Mouse (Mus musculus) skeletal muscle tissue, adult 2 months (tissue): Measurements from ENCODE around the gene Snx29.

Experiments used
- DNase-seq: peaks from one replicate; pipeline ENCODE4 v3.0.0-alpha.2; 2012; ENCODE audit warnings: low read depth, low spot score

Snx29 gene

GRCm38 (mm10) chr16:11776528-11776927, 453.8 kb downstream of the Snx29 start:
- DNase-seq: no peak

DNA sequence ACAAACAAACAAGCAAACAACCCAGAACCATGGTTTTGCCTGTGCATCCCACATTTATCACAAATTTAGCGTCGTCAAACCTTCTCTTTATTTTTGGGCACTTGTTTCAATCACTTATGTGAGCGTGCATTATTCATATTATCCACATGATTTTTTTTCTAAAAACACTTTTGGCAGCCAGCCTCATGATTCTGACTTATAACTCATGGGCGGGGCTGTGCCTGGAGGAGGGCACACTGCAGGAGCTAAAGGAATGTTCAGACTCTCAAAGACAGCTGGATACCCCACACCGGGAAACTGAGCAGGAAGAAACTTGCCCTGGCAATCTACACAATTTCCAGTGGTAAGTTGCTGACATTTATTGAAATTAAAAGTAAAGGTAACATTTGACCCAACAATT, 455.5 kb downstream of the Snx29 start:
- no peak for DNase-seq

DNA sequence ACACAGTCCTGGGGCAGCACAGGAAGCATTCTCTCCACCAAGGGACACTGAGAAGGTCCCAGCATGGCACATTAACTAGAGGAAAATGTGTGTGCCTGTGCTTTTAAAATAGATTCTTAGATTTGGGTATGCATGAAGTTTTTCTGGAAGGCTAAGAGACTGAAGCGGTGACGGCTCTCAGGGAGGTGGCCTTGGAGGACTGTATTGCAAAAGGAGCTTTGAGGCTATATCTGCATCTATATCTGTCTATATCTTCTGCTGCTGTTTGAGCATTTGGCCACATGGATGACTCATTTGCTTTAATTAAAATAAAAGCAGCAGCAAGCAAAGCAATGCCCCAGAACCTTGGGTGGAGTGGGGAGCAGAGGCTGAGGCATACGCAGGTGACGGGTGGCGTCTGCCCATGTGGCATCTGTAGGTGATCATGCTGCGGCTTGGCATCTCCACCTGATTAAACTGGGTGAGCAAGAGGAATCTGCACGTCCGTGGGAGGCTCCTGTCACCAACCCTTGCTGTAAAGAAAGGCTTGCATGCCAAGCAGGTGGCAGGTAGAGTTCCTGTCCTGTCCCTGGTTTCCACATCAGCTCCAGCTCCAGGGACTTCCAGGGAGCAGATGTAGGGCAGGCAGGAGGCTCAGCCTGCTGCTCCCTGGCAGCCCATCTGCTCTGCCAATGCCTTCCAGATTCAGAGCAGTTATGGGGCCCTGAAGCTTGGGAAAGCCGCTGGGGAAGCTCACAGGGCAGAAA, 456.2 kb downstream of the Snx29 start:
- DNase-seq: no peak

GRCm38 (mm10) chr16:11782082-11782481, 459.4 kb downstream of the Snx29 start:
- DNase-seq: no peak

- no peak for DNase-seq
These were observed 460.6 kb downstream of the Snx29 start for GRCm38 (mm10) chr16:11783337-11783736.

- no peak for DNase-seq
These were observed 461.6 kb downstream of the Snx29 start for GRCm38 (mm10) chr16:11784354-11784753.

- no peak for DNase-seq
These were observed 463.1 kb downstream of the Snx29 start for GRCm38 (mm10) chr16:11785806-11786205.

GRCm38 (mm10) chr16:11790476-11790875, 467.8 kb downstream of the Snx29 start:
- no peak for DNase-seq

DNA sequence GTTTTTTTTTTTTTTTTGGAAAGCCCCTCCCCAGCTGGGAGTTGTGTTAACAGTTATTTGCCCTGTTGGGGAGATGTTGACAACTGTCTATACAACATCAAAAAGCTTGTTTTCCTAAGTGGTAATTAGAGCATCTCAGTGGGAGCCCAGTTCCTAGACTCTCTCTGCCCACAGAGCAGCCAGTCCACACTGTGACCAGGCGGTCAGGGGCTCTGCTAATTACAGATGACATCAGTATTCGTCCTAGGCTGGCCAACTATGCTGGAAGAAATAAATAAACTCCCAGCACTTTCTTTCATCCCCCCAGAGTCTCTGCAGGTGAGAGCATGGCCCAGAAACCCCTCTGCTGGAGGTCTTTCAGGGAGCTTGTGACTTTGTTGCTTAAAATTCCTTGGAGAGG, 470.7 kb downstream of the Snx29 start:
- DNase-seq: no peak

DNA sequence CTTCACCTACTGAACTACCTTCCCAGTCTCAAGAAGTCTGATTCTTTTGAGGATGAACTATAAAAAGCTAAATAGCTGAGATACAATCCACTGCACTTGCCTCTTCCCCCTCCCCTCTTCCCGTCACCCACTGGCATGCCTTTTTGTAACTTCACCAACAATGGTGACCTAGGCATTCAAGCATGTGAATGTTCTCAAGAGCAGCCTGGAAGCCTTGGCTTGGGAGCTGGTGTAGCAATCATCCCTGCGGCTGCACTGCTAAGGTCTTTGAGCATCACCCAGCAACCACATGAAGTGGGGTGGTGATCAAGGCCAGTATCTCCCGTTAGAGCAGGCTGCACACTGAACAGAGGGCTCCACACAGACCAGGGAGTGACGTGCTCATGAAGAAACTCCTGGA, 471.9 kb downstream of the Snx29 start:
- DNase-seq: no peak

GRCm38 (mm10) chr16:11795758-11796460, 473.2 kb downstream of the Snx29 start:
- no peak for DNase-seq

DNA sequence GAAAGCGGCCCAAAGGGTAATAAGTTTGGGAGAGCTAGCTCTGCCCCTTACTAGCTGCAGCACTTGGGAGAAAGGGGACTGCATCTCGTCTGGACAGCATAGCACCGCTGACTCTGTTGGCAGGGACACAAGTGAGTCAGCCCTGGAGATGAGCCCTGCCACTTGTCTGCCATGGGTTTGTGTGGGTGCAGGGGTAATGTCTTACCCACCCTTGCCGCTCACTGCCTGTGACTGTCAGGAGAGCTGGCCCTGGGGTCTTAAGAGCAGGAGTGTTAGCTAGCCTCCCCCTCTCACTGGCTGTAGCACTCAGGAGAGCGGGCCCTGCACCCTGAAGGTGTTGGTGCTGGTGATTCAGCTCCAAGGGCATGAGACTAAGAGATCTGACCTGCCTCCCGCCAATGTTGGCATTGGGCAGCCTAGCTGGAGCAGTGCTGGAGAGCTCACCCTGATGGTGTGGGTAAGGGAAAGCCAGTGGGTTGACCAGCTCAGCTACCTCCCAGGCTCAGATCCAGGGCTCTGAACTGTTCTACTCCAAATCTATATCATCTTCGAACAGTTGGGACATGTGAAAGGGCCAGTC, 479.3 kb downstream of the Snx29 start:
- DNase-seq: no peak
